ENCODE assay signal across 28 mouse cellular contexts in the genomic region with DNA sequence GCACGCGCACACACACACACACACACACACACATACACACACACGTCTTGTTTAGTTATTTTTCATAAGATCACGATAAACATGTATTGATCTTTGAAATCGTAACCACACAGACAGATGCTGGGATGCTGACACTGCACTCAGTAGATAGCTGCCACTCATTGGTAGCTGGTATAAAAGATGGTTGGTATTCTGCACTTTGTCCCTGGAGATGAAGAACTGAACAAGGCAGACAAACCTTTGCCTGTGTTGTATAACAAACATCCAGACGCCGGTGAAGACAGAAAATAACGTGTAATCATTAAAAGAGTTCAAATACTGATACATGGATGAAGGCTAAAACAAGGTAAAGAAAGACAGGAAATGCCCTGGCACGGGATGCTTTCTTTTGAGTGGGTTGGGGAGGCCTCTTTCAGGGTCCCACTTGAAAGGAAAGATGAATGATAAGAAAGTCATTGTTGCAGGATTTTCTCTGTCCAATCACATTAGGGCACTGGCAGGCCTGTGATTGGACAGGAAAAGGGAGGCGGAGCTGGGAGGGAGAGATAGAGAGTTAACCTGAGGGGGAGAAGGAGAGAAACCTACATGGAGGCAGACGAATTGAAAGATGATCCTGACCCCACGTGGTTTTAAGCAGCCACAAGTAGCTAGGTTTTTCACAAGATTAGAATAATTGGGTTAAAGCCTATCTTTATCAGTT.
DNase-seq lines count a peak whose midpoint lies in the region; ATAC-seq and TF ChIP-seq lines count a peak whose summit lies in the region.
"Had no signal": no experiment of that assay in that cellular context is flagged by ENCODE, and none has a peak within 500 bp of the region (broad histone marks: within the 10 kb centered on the region; RNA-seq: fewer than 3 reads in every experiment).

No protein-coding gene starts in this region.

- peak; percentile 21 for DNase-seq in kidney, adult 11 months
- DNase-seq in thymus, postnatal 14 days: peak; percentile 13
- no peak for DNase-seq in thymus, postnatal 4 days
- DNase-seq in T-cell, adult 2 months (ENCODE audit: low spot score): peak; percentile 60
- no peak for DNase-seq in cerebellum, adult 9-11 months
- DNase-seq in hindbrain, postnatal 0 days (ENCODE audit: low spot score): no peak
- no peak for DNase-seq in midbrain, embryonic 10.5 days (ENCODE audit: low spot score)
- DNase-seq: adrenal gland, adult 2 months; adrenal gland, postnatal 36 days; cerebellum, adult 18-20 months; cerebellum, postnatal 14 days; gastrocnemius, postnatal 14 days; heart, postnatal 14 days; left cerebral cortex, postnatal 4 days; liver, postnatal 0 days; lung, postnatal 4 days; midbrain, embryonic 14.5 days; right cerebral cortex, postnatal 25 days; spleen, adult 18-20 months had no signal

- no peak for TF ChIP-seq CTCF in hindbrain, postnatal 0 days (IDR thresholded peaks at IDR 0.05; ENCODE audit: low read depth)

- H3K9ac ChIP-seq in kidney, embryonic 15.5 days: no peak overlapping the region
- no peak overlapping the region for H3K9ac ChIP-seq in hindbrain, postnatal 0 days (replicated peaks; ENCODE audit: low read length)
- H3K9ac ChIP-seq: embryonic facial prominence, embryonic 15.5 days; forebrain, embryonic 13.5 days; hindbrain, embryonic 15.5 days; intestine, embryonic 15.5 days; liver, embryonic 12.5 days; liver, postnatal 0 days had no signal

- H3K4me1 ChIP-seq in kidney, embryonic 15.5 days: no peaks in the 10 kb centered on the region
- H3K4me1 ChIP-seq in hindbrain, postnatal 0 days (ENCODE audit: insufficient read depth, low read length): no peaks in the 10 kb centered on the region
- H3K4me1 ChIP-seq in midbrain, embryonic 10.5 days: no peaks in the 10 kb centered on the region
- H3K4me1 ChIP-seq: embryonic facial prominence, embryonic 10.5 days; embryonic facial prominence, embryonic 15.5 days; forebrain, embryonic 13.5 days; hindbrain, embryonic 10.5 days; hindbrain, embryonic 15.5 days; intestine, embryonic 15.5 days had no signal

- no peak overlapping the region for H3K27ac ChIP-seq in kidney, embryonic 15.5 days
- no peak overlapping the region for H3K27ac ChIP-seq in hindbrain, postnatal 0 days
- no peak overlapping the region for H3K27ac ChIP-seq in midbrain, embryonic 10.5 days (replicated peaks)
- H3K27ac ChIP-seq: embryonic facial prominence, embryonic 10.5 days; embryonic facial prominence, embryonic 15.5 days; forebrain, embryonic 13.5 days; hindbrain, embryonic 10.5 days; hindbrain, embryonic 15.5 days; intestine, embryonic 15.5 days; liver, embryonic 12.5 days had no signal

- H3K36me3 ChIP-seq in kidney, embryonic 15.5 days: no peaks in the 10 kb centered on the region
- H3K36me3 ChIP-seq in hindbrain, postnatal 0 days (ENCODE audit: insufficient read depth, low read length): no peaks in the 10 kb centered on the region
- no peaks in the 10 kb centered on the region for H3K36me3 ChIP-seq in midbrain, embryonic 10.5 days
- H3K36me3 ChIP-seq: embryonic facial prominence, embryonic 10.5 days; embryonic facial prominence, embryonic 15.5 days; hindbrain, embryonic 10.5 days; hindbrain, embryonic 15.5 days; intestine, embryonic 15.5 days; liver, embryonic 12.5 days had no signal

- no peak overlapping the region for H3K4me3 ChIP-seq in kidney, embryonic 15.5 days (replicated peaks)
- no peak overlapping the region for H3K4me3 ChIP-seq in hindbrain, postnatal 0 days (ENCODE audit: low read length)
- no peak overlapping the region for H3K4me3 ChIP-seq in midbrain, embryonic 10.5 days
- H3K4me3 ChIP-seq: embryonic facial prominence, embryonic 10.5 days; embryonic facial prominence, embryonic 15.5 days; forebrain, embryonic 13.5 days; hindbrain, embryonic 10.5 days; hindbrain, embryonic 15.5 days; intestine, embryonic 15.5 days; liver, embryonic 12.5 days; megakaryocyte, embryonic 14.5 days had no signal

- no peak for ATAC-seq in kidney, embryonic 15.5 days (replicated peaks; ENCODE audit: low FRiP score)
- no peak for ATAC-seq in hindbrain, postnatal 0 days
- ATAC-seq: forebrain, embryonic 13.5 days; intestine, embryonic 15.5 days; liver, embryonic 12.5 days; liver, postnatal 0 days had no signal

- H3K27me3 ChIP-seq in kidney, embryonic 15.5 days: no peaks in the 10 kb centered on the region
- no peaks in the 10 kb centered on the region for H3K27me3 ChIP-seq in hindbrain, postnatal 0 days (ENCODE audit: insufficient read depth, low read length)
- H3K27me3 ChIP-seq in midbrain, embryonic 10.5 days (ENCODE audit: low read depth, poor library complexity, severe bottlenecking): no peaks in the 10 kb centered on the region
- H3K27me3 ChIP-seq: embryonic facial prominence, embryonic 15.5 days; forebrain, embryonic 13.5 days; hindbrain, embryonic 15.5 days; intestine, embryonic 15.5 days had no signal

- no peak overlapping the region for H3K4me2 ChIP-seq in kidney, embryonic 15.5 days
- no peak overlapping the region for H3K4me2 ChIP-seq in hindbrain, postnatal 0 days (ENCODE audit: low read depth, low read length)
- H3K4me2 ChIP-seq: embryonic facial prominence, embryonic 15.5 days; forebrain, embryonic 13.5 days; hindbrain, embryonic 15.5 days; intestine, embryonic 15.5 days; liver, embryonic 12.5 days had no signal

- H3K9me3 ChIP-seq in kidney, embryonic 15.5 days (replicated peaks): no peaks in the 10 kb centered on the region
- no peaks in the 10 kb centered on the region for H3K9me3 ChIP-seq in hindbrain, postnatal 0 days (ENCODE audit: low read length)
- H3K9me3 ChIP-seq in midbrain, embryonic 10.5 days (replicated peaks): no peaks in the 10 kb centered on the region
- H3K9me3 ChIP-seq: embryonic facial prominence, embryonic 10.5 days; embryonic facial prominence, embryonic 15.5 days; forebrain, embryonic 13.5 days; hindbrain, embryonic 10.5 days; hindbrain, embryonic 15.5 days; intestine, embryonic 15.5 days; liver, embryonic 12.5 days had no signal

- 88% methylated on average over 12 of the region's 12 CpGs for WGBS in kidney, embryonic 15.5 days
- WGBS in hindbrain, postnatal 0 days: 90% methylated on average over 12 of the region's 12 CpGs
- 91% methylated on average over 12 of the region's 12 CpGs for WGBS in midbrain, embryonic 10.5 days

Comparison
In these comparisons a context has a peak if more than half of its experiments do, and no peak if none do; other contexts are left out.
1. DNase-seq: peak in kidney, adult 11 months (single experiment), thymus, postnatal 14 days (single experiment) and T-cell, adult 2 months (single experiment); none in thymus, postnatal 4 days (single experiment), cerebellum, adult 9-11 months (single experiment), hindbrain, postnatal 0 days (single experiment) and midbrain, embryonic 10.5 days (single experiment).